Comparison of ENCODE assay signal across 24 mouse cellular contexts in the genomic region with DNA sequence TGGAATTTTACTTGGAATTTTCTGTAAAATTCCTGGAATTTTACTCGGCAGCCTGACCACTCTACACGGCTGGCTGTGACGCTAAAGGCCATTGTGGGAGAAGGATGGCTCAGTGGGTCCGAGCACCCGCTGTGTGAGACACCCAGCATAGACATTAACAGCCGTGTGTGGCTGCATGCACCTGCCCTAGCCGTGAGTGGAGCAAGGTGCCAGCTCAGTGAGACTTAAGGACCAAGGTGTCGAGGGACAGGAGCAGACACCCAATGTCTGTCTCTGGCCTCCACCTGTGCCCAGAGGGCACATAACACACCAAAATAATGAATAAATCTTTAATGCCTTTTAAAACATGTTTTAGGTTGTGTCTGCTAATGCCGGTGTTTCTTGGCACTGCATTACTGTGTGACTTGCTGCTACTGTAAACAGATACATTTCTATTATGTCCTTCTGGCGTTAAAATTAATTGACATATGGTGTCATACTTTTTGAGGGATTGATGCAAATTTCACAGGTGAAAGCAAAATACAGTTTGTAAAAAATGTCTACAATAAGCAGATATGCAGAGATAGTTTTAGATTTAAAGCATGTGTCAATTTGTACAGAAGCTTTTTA. TPM values are rescaled to one million over a fixed set of nuclear protein-coding genes. Genes with fewer than 3 reads are reported as not detected.
A peak's percentile ranks its signal among the peaks of the same experiment; 100 is the strongest.
DNase-seq lines count a peak whose midpoint lies in the region; ATAC-seq and TF ChIP-seq lines count a peak whose summit lies in the region.
"Had no signal": no experiment of that assay in that cellular context is flagged by ENCODE, and none has a peak within 500 bp of the region (broad histone marks: within the 10 kb centered on the region; RNA-seq: fewer than 3 reads in every experiment).

No protein-coding gene starts in this region.

- no peak overlapping the region for H3K4me3 ChIP-seq in cerebellum, adult 2 months (replicated peaks; ENCODE audit: insufficient read depth, low read depth, low read length)
- no peak overlapping the region for H3K4me3 ChIP-seq in midbrain, embryonic 11.5 days (ENCODE audit: low read depth, low read length)
- H3K4me3 ChIP-seq: forebrain, embryonic 10.5 days; forebrain, embryonic 13.5 days; heart, adult 2 months; heart, embryonic 10.5 days; heart, embryonic 13.5 days; hindbrain, embryonic 12.5 days; hindbrain, embryonic 15.5 days had no signal

- H3K27ac ChIP-seq in cerebellum, adult 2 months (ENCODE audit: insufficient read depth, low read length): peak overlapping the region; percentile 21; the same call in 1 of the 2 replicates
- no peak overlapping the region for H3K27ac ChIP-seq in midbrain, embryonic 11.5 days (ENCODE audit: low read depth, low read length)
- H3K27ac ChIP-seq: forebrain, embryonic 13.5 days; heart, adult 2 months; heart, embryonic 10.5 days; heart, embryonic 13.5 days; hindbrain, embryonic 12.5 days; hindbrain, embryonic 15.5 days had no signal

- H3K27me3 ChIP-seq in cerebellum, adult 2 months (ENCODE audit: control insufficient read depth, insufficient read depth, low read length): no peaks in the 10 kb centered on the region
- no peaks in the 10 kb centered on the region for H3K27me3 ChIP-seq in midbrain, embryonic 11.5 days (ENCODE audit: control insufficient read depth, insufficient read depth, low read length)
- H3K27me3 ChIP-seq: CH12.LX; forebrain, embryonic 13.5 days; heart, embryonic 13.5 days; hindbrain, embryonic 12.5 days; hindbrain, embryonic 15.5 days; Patski had no signal

- no peak for ATAC-seq in midbrain, embryonic 11.5 days (ENCODE audit: low FRiP score)
- ATAC-seq: forebrain, embryonic 13.5 days; intestine, postnatal 0 days; Patski had no signal

- no peak overlapping the region for H3K4me2 ChIP-seq in midbrain, embryonic 11.5 days
- H3K4me2 ChIP-seq: forebrain, embryonic 13.5 days; heart, embryonic 13.5 days; hindbrain, embryonic 12.5 days; hindbrain, embryonic 15.5 days had no signal

- peaks cover 14% of the 10 kb centered on the region for H3K4me1 ChIP-seq in cerebellum, adult 2 months (ENCODE audit: control insufficient read depth, insufficient read depth, low read length)
- H3K4me1 ChIP-seq in midbrain, embryonic 11.5 days (ENCODE audit: control insufficient read depth, insufficient read depth, low read length): no peaks in the 10 kb centered on the region
- H3K4me1 ChIP-seq: hindbrain, embryonic 15.5 days had no signal

- peak; percentile 46 to 60 for DNase-seq in cerebellum, adult 2 months
- no peak for DNase-seq in cerebellum, postnatal 4 days (ENCODE audit: low spot score in 2 of 2)
- peak; percentile 47 to 55 for DNase-seq in cerebellum, postnatal 25 days
- DNase-seq in cerebellum, adult 11 months: no peak
- peak; percentile 7 for DNase-seq in kidney, postnatal 10 days
- DNase-seq in kidney, postnatal 4 days: no peak
- DNase-seq in midbrain, embryonic 11.5 days (ENCODE audit: low spot score, missing footprints): no peak
- DNase-seq: adrenal gland, postnatal 10 days; adrenal gland, postnatal 36 days; B cell, adult 2 months; gastrocnemius, postnatal 25 days; heart, adult 2 months; heart, postnatal 14 days; kidney, adult 2 months had no signal

- no peak for TF ChIP-seq POLR2A in cerebellum, adult 2 months (IDR thresholded peaks at IDR 0.05; ENCODE audit: borderline replicate concordance, insufficient read depth, low read length)

- H3K36me3 ChIP-seq in midbrain, embryonic 11.5 days (ENCODE audit: control insufficient read depth, insufficient read depth, low read length): peaks cover 9% of the 10 kb centered on the region

- no peak for TF ChIP-seq CTCF in cerebellum, adult 2 months (IDR thresholded peaks at IDR 0.05; ENCODE audit: borderline replicate concordance, insufficient read depth, low read depth, low read length)

- H3K9ac ChIP-seq in midbrain, embryonic 11.5 days (ENCODE audit: low read length): no peak overlapping the region
- H3K9ac ChIP-seq: forebrain, embryonic 13.5 days; heart, embryonic 13.5 days; hindbrain, embryonic 12.5 days; hindbrain, embryonic 15.5 days had no signal

- H3K9me3 ChIP-seq in midbrain, embryonic 11.5 days (ENCODE audit: control insufficient read depth, low read length): no peaks in the 10 kb centered on the region
- H3K9me3 ChIP-seq: forebrain, embryonic 10.5 days; forebrain, embryonic 13.5 days; G1E; heart, embryonic 10.5 days; heart, embryonic 13.5 days; hindbrain, embryonic 12.5 days; hindbrain, embryonic 15.5 days had no signal

- 18% methylated on average over 10 of the region's 10 CpGs for WGBS in cerebellum, adult 2 months
- 91% methylated on average over 10 of the region's 10 CpGs for WGBS in midbrain, embryonic 11.5 days

RNA-seq across cellular contexts. Expression of gene Appl2, which starts 44.5 kb away (rescaled TPM):
- 307 and 318 TPM in 2 replicates for polyA plus RNA-seq in cerebellum, adult 2 months (2012; rRNA removed)
- 28.2 and 28.7 TPM in 2 replicates for polyA plus RNA-seq in midbrain, embryonic 11.5 days (2014; fragmentation: Nextera tagmentation; extraction: Ambion mirVana)

Comparison
In these comparisons a context has a peak if more than half of its experiments do, and no peak if none do; other contexts are left out.
1. DNase-seq: peak in cerebellum, adult 2 months (2 of 2), cerebellum, postnatal 25 days (2 of 2) and kidney, postnatal 10 days (single experiment); none in cerebellum, postnatal 4 days (0 of 2), cerebellum, adult 11 months (single experiment), kidney, postnatal 4 days (0 of 2) and midbrain, embryonic 11.5 days (single experiment).
2. RNA of gene Appl2, which starts 44.5 kb away (polyA plus RNA-seq): 307 to 318 TPM in cerebellum, adult 2 months; 28.2 to 28.7 TPM in midbrain, embryonic 11.5 days; every median in the first group is over 10 times any median in the second.